Mouse (Mus musculus) stomach, embryonic 15.5 days (tissue): Measurements from ENCODE around the gene Chchd3. TPM values are rescaled to one million over a fixed set of nuclear protein-coding genes. Genes with fewer than 3 reads are reported as not detected.

Experiments
- ATAC-seq: fragments of 200-750 bp; cut with Nextera tagmentation; 2 replicates; pipeline ENCODE4 v1.8.0; 2017; ENCODE audit warnings: low read depth, moderate number of reproducible peaks, moderate TSS enrichment; ENCODE audit not compliant: insufficient read depth, low FRiP score
- H3K27ac ChIP-seq: fragments of 300-500 bp; sonication (generic); 2 replicates; pipeline ENCODE4 v1.5.1; 2015; ENCODE audit warnings: mild to moderate bottlenecking, inconsistent platforms
- H3K27me3 ChIP-seq: fragments of 300-500 bp; sonication (generic); replicated peaks from 2 replicates; pipeline ENCODE4 v1.6.1; 2015; ENCODE audit warnings: inconsistent platforms
- H3K36me3 ChIP-seq: fragments of 300-500 bp; sonication (generic); 2 replicates; pipeline ENCODE4 v1.6.1; 2015; ENCODE audit warnings: inconsistent platforms
- H3K4me1 ChIP-seq: fragments of 300-500 bp; sonication (generic); 2 replicates; pipeline ENCODE4 v1.6.1; 2015; ENCODE audit warnings: inconsistent platforms
- H3K4me2 ChIP-seq: fragments of 300-500 bp; sonication (generic); 2 replicates; pipeline ENCODE4 v1.6.1; 2015; ENCODE audit warnings: mild to moderate bottlenecking, inconsistent platforms
- H3K4me3 ChIP-seq: fragments of 300-500 bp; sonication (generic); replicated peaks from 2 replicates; pipeline ENCODE4 v1.5.1; 2015; ENCODE audit warnings: inconsistent platforms
- H3K9ac ChIP-seq: fragments of 300-500 bp; sonication (generic); 2 replicates; pipeline ENCODE4 v1.6.1; 2015; ENCODE audit warnings: inconsistent platforms
- H3K9me3 ChIP-seq: fragments of 300-500 bp; sonication (generic); 2 replicates; pipeline ENCODE4 v1.6.1; 2016; ENCODE audit warnings: inconsistent platforms
- WGBS: fragments of 180-500 bp; shearing (Covaris S2); methylation state at CpG from one replicate; pipeline ENCODE4 v1.1.7; 2015; 5-methylcytosine and 5-hydroxymethylcytosine counted together
- polyA plus RNA-seq: library from polyadenylated mRNA; unstranded; fragments of >200 nt; fragmentation: Nextera tagmentation; extraction: Ambion mirVana; gene quantifications from 2 replicates; pipeline ENCODE4 v1.2.1, GENCODE M21; 2015

The Chchd3 gene
- polyA plus RNA-seq, 1 experiment from 2014 or later, result 112 TPM

DNA sequence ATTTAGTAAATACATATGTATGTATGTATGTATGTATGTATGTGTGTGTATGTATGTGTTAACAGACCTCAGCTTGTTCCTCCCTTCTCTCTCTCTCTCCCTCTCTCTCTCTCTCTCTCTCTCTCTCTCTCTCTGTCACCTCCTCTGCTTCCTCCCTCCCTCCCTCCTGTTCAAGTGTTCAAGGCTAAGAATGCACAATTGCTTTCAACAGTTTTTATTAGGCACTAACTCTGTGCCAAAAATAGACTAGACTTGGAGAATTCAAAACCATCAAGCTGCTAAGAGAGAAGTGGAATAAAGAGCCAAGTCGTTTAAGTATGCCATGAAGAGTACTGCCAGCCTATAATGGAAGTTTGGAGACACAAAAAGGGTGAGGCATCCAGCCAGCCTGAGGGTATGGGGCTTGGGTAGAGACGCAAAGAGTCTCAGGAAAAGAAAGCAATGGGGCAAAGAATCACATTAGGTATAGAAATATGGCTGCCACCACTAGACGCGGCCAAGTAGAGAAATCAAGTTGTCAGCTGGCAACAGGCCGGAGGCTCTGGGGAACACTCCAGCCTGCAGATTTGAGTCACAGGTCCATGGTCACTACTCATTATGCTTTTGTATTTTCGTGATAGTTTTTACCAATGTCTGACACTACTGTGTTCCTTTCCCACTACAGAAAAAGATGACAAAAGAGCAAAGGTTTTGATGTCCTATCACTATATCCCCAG, 10.2 kb downstream of the Chchd3 start:
- Histone ChIP-seq H3K27me3 (no peaks in the 10 kb centered on the region), H3K9ac (no peak overlapping the region), H3K4me3 (no peak overlapping the region), H3K4me2 (no peak overlapping the region), H3K4me1 (no peaks in the 10 kb centered on the region), H3K27ac (no peak overlapping the region), H3K36me3 (0 out of 2 replicates have a peak, but pooled peaks cover 8% of the 10 kb centered on the region), H3K9me3 (no peaks in the 10 kb centered on the region)
- 82% methylated on average over 6 of the region's 6 CpGs for WGBS
- no peak for ATAC-seq

DNA sequence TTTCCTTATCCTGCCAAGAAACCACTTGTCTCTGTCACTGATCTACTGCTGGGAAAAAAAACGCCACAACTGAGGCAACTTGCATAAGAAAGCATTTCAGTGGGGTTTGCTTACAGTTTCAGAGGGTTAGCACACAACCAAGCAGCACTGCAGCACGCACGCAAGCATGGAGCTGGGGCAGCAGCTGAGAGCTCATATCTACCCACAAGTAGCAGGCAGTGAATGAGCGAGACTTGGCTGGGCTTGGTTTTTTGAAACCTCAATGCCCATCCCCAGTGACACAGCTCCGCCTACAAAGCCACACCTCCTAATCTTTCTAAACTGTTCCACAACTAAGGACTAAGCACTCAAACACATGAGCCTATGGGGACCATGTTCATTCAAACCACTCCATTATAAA, 16.6 kb downstream of the Chchd3 start:
- Histone ChIP-seq H3K4me3 (no peak overlapping the region), H3K4me2 (no peak overlapping the region), H3K9ac (no peak overlapping the region), H3K27me3 (no peaks in the 10 kb centered on the region), H3K4me1 (no peaks in the 10 kb centered on the region), H3K9me3 (no peaks in the 10 kb centered on the region), H3K36me3 (peaks cover 12% of the 10 kb centered on the region; the same call in 1 of the 2 replicates), H3K27ac (no peak overlapping the region)
- 86% methylated on average over 5 of the region's 5 CpGs for WGBS
- no peak for ATAC-seq

GRCm38 (mm10) chr6:33042880-33043279, 17.2 kb downstream of the Chchd3 start:
- no peak overlapping the region for H3K9ac ChIP-seq
- no peak overlapping the region for H3K4me3 ChIP-seq
- no peaks in the 10 kb centered on the region for H3K9me3 ChIP-seq
- WGBS, result 65% methylated on average over 1 of the region's 1 CpGs
- peaks cover 8% of the 10 kb centered on the region; the same call in 1 of the 2 replicates for H3K36me3 ChIP-seq
- no peak overlapping the region for H3K27ac ChIP-seq
- no peaks in the 10 kb centered on the region for H3K4me1 ChIP-seq
- no peak overlapping the region for H3K4me2 ChIP-seq
- H3K27me3 ChIP-seq, result no peaks in the 10 kb centered on the region
- no peak for ATAC-seq

DNA sequence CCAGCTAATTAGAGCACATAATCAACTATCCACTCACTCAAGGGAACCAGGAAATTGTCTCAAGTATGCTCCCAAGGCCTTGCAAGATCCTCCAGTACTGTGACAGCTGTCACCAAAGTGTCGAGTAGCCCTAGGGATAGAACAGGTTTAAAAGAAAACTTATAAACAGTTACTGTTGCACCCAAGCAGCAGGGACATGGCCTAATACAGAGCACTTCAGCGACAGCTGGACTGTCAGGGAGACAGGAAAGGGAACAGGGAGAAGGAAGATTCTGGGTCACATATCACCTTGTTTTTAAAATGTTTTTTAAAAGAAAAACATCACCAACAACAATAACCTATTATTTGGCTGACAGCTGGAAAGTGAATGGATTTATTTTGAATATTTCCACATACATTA, 18.1 kb downstream of the Chchd3 start:
- no peaks in the 10 kb centered on the region for H3K9me3 ChIP-seq
- no peaks in the 10 kb centered on the region for H3K4me1 ChIP-seq
- H3K27ac ChIP-seq, result no peak overlapping the region
- WGBS, result 93% methylated on average over 2 of the region's 2 CpGs
- ATAC-seq, result no peak
- H3K27me3 ChIP-seq, result no peaks in the 10 kb centered on the region
- no peak overlapping the region for H3K4me3 ChIP-seq
- peaks cover 8% of the 10 kb centered on the region; the same call in 1 of the 2 replicates for H3K36me3 ChIP-seq
- no peak overlapping the region for H3K4me2 ChIP-seq
- H3K9ac ChIP-seq, result no peak overlapping the region

GRCm38 (mm10) chr6:33040360-33041090, 19.5 kb downstream of the Chchd3 start:
- peak; percentile 77; the same call in 1 of the 2 replicates for ATAC-seq
- H3K4me1 ChIP-seq, result no peaks in the 10 kb centered on the region
- H3K9me3 ChIP-seq, result no peaks in the 10 kb centered on the region
- H3K27me3 ChIP-seq, result no peaks in the 10 kb centered on the region
- no peak overlapping the region for H3K4me3 ChIP-seq
- no peak overlapping the region for H3K9ac ChIP-seq
- peaks cover 8% of the 10 kb centered on the region; the same call in 1 of the 2 replicates for H3K36me3 ChIP-seq
- H3K27ac ChIP-seq, result no peak overlapping the region
- no peak overlapping the region for H3K4me2 ChIP-seq
- 69% methylated on average over 4 of the region's 4 CpGs for WGBS

DNA sequence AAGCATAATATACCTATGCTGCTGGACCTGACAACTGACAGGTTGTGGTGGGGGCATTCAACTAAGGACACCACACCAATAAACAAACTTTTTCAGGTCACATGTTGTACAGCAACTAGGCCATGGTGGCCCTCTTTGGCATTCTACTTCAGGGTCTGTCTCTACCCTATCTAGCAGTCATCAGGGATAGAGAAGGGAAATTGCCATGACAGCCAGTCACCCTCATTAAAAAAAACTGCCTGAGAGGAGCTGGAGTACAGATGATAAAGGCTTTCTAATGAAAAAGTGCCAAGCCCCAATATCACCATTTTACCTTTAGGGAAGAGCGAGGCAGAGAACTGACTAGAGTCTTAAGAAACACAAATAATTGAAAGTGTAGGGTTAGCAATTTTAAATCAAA, 27.5 kb downstream of the Chchd3 start:
- H3K36me3 ChIP-seq, result no peaks in the 10 kb centered on the region
- no peaks in the 10 kb centered on the region for H3K9me3 ChIP-seq
- no peak overlapping the region for H3K9ac ChIP-seq
- no peaks in the 10 kb centered on the region for H3K27me3 ChIP-seq
- H3K4me3 ChIP-seq, result no peak overlapping the region
- ATAC-seq, result no peak
- 100% methylated on average over 1 of the region's 1 CpGs for WGBS
- H3K4me1 ChIP-seq, result no peaks in the 10 kb centered on the region
- no peak overlapping the region for H3K4me2 ChIP-seq
- H3K27ac ChIP-seq, result no peak overlapping the region

GRCm38 (mm10) chr6:33031631-33032030, 28.4 kb downstream of the Chchd3 start:
- Histone ChIP-seq H3K4me1 (no peaks in the 10 kb centered on the region), H3K27ac (no peak overlapping the region), H3K4me2 (no peak overlapping the region), H3K27me3 (no peaks in the 10 kb centered on the region), H3K36me3 (no peaks in the 10 kb centered on the region), H3K4me3 (no peak overlapping the region), H3K9ac (no peak overlapping the region), H3K9me3 (no peaks in the 10 kb centered on the region)
- ATAC-seq, result no peak
- WGBS, result 77% methylated on average over 2 of the region's 2 CpGs

GRCm38 (mm10) chr6:33028296-33028695, 31.8 kb downstream of the Chchd3 start:
- H3K4me3 ChIP-seq, result no peak overlapping the region
- H3K4me2 ChIP-seq, result no peak overlapping the region
- no peak overlapping the region for H3K9ac ChIP-seq
- ATAC-seq, result no peak
- H3K36me3 ChIP-seq, result no peaks in the 10 kb centered on the region
- H3K9me3 ChIP-seq, result no peaks in the 10 kb centered on the region
- H3K4me1 ChIP-seq, result no peaks in the 10 kb centered on the region
- H3K27ac ChIP-seq, result no peak overlapping the region
- H3K27me3 ChIP-seq, result no peaks in the 10 kb centered on the region
- 93% methylated on average over 6 of the region's 6 CpGs for WGBS

- Histone ChIP-seq H3K4me1 (no peaks in the 10 kb centered on the region), H3K36me3 (no peaks in the 10 kb centered on the region), H3K4me2 (no peak overlapping the region), H3K9ac (no peak overlapping the region), H3K9me3 (no peaks in the 10 kb centered on the region), H3K4me3 (no peak overlapping the region), H3K27me3 (no peaks in the 10 kb centered on the region), H3K27ac (no peak overlapping the region)
- no peak for ATAC-seq
- WGBS, result 91% methylated on average over 2 of the region's 2 CpGs
Observed at GRCm38 (mm10) chr6:33025041-33025440, 35.0 kb downstream of the Chchd3 start.

DNA sequence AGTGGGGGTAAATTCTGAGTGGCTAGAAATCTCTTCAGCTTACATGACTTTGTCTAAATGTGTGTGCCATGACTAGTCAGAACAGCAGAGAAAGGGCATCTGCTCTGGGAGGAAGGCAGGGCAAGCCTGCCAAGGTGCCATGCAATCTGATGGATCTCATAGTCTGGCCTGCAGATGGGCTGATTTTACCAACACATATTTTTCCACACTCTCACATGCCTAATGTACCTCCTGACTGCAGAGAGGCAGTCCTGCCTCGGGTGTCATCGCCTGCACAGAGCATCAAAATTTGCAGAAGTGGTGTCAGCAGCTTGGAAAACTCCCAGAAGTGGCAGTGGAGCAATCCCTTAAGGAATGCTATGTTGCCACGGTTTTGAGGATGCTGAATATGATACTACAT, 55.5 kb downstream of the Chchd3 start:
- Histone ChIP-seq H3K4me2 (no peak overlapping the region), H3K9me3 (no peaks in the 10 kb centered on the region), H3K4me3 (no peak overlapping the region), H3K27ac (no peak overlapping the region), H3K27me3 (no peaks in the 10 kb centered on the region), H3K36me3 (0 out of 2 replicates have a peak, but pooled peaks cover 5% of the 10 kb centered on the region), H3K4me1 (no peaks in the 10 kb centered on the region), H3K9ac (no peak overlapping the region)
- WGBS, result 83% methylated on average over 3 of the region's 3 CpGs
- no peak for ATAC-seq

DNA sequence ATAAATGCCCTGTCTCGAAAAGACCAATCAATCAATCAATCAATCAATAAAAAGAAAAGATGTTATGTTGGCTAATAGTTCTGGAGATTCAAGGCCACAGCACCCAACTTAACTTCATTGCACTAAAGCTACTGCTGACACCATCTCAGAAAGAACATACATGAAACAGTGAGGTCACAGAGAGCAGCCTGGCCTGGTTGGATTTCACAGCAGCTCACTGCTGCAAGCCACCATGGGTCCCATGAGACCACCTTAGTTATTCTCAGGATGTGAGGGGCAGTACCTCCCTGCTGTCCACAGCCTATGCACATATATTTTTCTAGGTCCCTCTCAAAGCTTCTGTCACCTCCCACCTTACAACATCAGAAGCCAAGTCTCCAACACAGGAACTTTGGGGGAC, 57.1 kb downstream of the Chchd3 start:
- H3K4me1 ChIP-seq, result no peaks in the 10 kb centered on the region
- H3K4me2 ChIP-seq, result no peak overlapping the region
- no peaks in the 10 kb centered on the region for H3K9me3 ChIP-seq
- H3K9ac ChIP-seq, result no peak overlapping the region
- 0 out of 2 replicates have a peak, but pooled peaks cover 5% of the 10 kb centered on the region for H3K36me3 ChIP-seq
- no peak for ATAC-seq
- H3K27ac ChIP-seq, result no peak overlapping the region
- no peak overlapping the region for H3K4me3 ChIP-seq
- 81% methylated on average over 1 of the region's 1 CpGs for WGBS
- H3K27me3 ChIP-seq, result no peaks in the 10 kb centered on the region

- no peaks in the 10 kb centered on the region for H3K36me3 ChIP-seq
- H3K9me3 ChIP-seq, result no peaks in the 10 kb centered on the region
- H3K27ac ChIP-seq, result no peak overlapping the region
- H3K4me3 ChIP-seq, result no peak overlapping the region
- H3K27me3 ChIP-seq, result no peaks in the 10 kb centered on the region
- H3K9ac ChIP-seq, result no peak overlapping the region
- 0 out of 2 replicates have a peak, but pooled peaks cover 3% of the 10 kb centered on the region for H3K4me1 ChIP-seq
- H3K4me2 ChIP-seq, result no peak overlapping the region
- no peak for ATAC-seq
- WGBS, result 92% methylated on average over 15 of the region's 15 CpGs
Observed at GRCm38 (mm10) chr6:33001271-33001670, 58.8 kb downstream of the Chchd3 start.
